Mouse (Mus musculus): ENCODE results near the gene Bud13.

Bud13 gene

GRCm38 (mm10) chr9:46339051-46339652 lies 56.3 kb downstream of the Bud13 start:
- no peak for DNase-seq

GRCm38 (mm10) chr9:46345887-46346665 lies 63.3 kb downstream of the Bud13 start:
- DNase-seq, result no peak
